Mouse (Mus musculus) megakaryocyte, embryonic 14.5 days (primary cell): Measurements from ENCODE around the gene Rai2.

Experiments
- FLI1 ChIP-seq: IDR thresholded peaks from 2 replicates; pipeline ENCODE4 v1.6.1; 2012; ENCODE audit warnings: low read length, inconsistent platforms, mixed read lengths
- GATA1 ChIP-seq: IDR thresholded peaks from 3 replicates; pipeline ENCODE4 v1.6.1; 2012; ENCODE audit warnings: mixed read lengths, low read length, inconsistent platforms, borderline replicate concordance

- TF ChIP-seq GATA1: no peak
- TF ChIP-seq FLI1: no peak
Measured at GRCm38 (mm10) chrX:161739374-161739773, 22.5 kb downstream of the Rai2 start.
